Mouse (Mus musculus): ENCODE data around the gene Caskin1.

- no peak for TF ChIP-seq CTCF (IDR thresholded peaks at IDR 0.05; ENCODE audit: control insufficient read depth, insufficient read depth, insufficient read length)
- no peak for TF ChIP-seq FOSL1 (IDR thresholded peaks at IDR 0.05; ENCODE audit: insufficient read depth, low read length, poor library complexity, severe bottlenecking)
- TF ChIP-seq USF1 (IDR thresholded peaks at IDR 0.05; ENCODE audit: low read depth): no peak
- no peak for TF ChIP-seq MAX (IDR thresholded peaks at IDR 0.05)
- TF ChIP-seq MYOG (IDR thresholded peaks at IDR 0.05; ENCODE audit: control insufficient read depth, extremely low read depth, insufficient read length): no peak
- TF ChIP-seq MYOD1 (IDR thresholded peaks at IDR 0.05; ENCODE audit: control insufficient read depth, insufficient read length, low read depth): peak; percentile 52
Measured at GRCm38 (mm10) chr17:24549618-24550415, 61.4 kb downstream of the Caskin1 start, which contains the start of gene Pkd1.

All from C2C12 (cell line).